Mouse (Mus musculus) liver, embryonic 11.5 days (tissue): Measurements from ENCODE around the gene Ech1. TPM values are rescaled to one million over a fixed set of nuclear protein-coding genes. Genes with fewer than 3 reads are reported as not detected.

Source experiments
- ATAC-seq: fragments of 200-750 bp; cut with Nextera tagmentation; replicated peaks from 2 replicates; pipeline ENCODE4 v1.8.0; 2017; ENCODE audit warnings: moderate number of reproducible peaks, mild to moderate bottlenecking, moderate TSS enrichment, moderate library complexity; ENCODE audit not compliant: low FRiP score
- DNase-seq: peaks from one replicate; pipeline ENCODE4 v3.0.0-alpha.2; 2017; ENCODE audit warnings: low spot score
- H3K27ac ChIP-seq: fragments of 300-500 bp; sonication (generic); 2 replicates; pipeline ENCODE4 v1.5.1; 2014; ENCODE audit warnings: mild to moderate bottlenecking, low read depth, low read length, control low read depth
- H3K27me3 ChIP-seq: fragments of 300-500 bp; sonication (generic); replicated peaks from 2 replicates; pipeline ENCODE4 v1.6.1; 2014; ENCODE audit warnings: low read length, mixed read lengths; ENCODE audit not compliant: control insufficient read depth, insufficient read depth
- H3K36me3 ChIP-seq: fragments of 300-500 bp; sonication (generic); 2 replicates; pipeline ENCODE4 v1.6.1; 2014; ENCODE audit warnings: mild to moderate bottlenecking, low read length, moderate library complexity, mixed read lengths; ENCODE audit not compliant: control insufficient read depth, insufficient read depth
- H3K4me1 ChIP-seq: fragments of 300-500 bp; sonication (generic); replicated peaks from 2 replicates; pipeline ENCODE4 v1.6.1; 2014; ENCODE audit warnings: low read length, mixed read lengths; ENCODE audit not compliant: control insufficient read depth, insufficient read depth
- H3K4me2 ChIP-seq: fragments of 300-500 bp; sonication (generic); 2 replicates; pipeline ENCODE4 v1.6.1; 2014; ENCODE audit warnings: mild to moderate bottlenecking, control low read depth, moderate library complexity
- H3K4me3 ChIP-seq: fragments of 300-500 bp; sonication (generic); 2 replicates; pipeline ENCODE4 v1.5.1; 2014; ENCODE audit warnings: low read depth, low read length, control low read depth
- H3K9ac ChIP-seq: fragments of 300-500 bp; sonication (generic); 2 replicates; pipeline ENCODE4 v1.6.1; 2014; ENCODE audit warnings: low read depth, low read length, control low read depth
- H3K9me3 ChIP-seq: fragments of 300-500 bp; sonication (generic); 2 replicates; pipeline ENCODE4 v1.6.1; 2016; ENCODE audit warnings: low read length, inconsistent platforms, mixed read lengths; ENCODE audit not compliant: control insufficient read depth
- WGBS: fragments of 180-500 bp; shearing (Covaris S2); extraction: QIAGEN DNeasy Blood & Tissue Kit; methylation state at CpG from one replicate; pipeline ENCODE4 v1.1.7; 2014; 5-methylcytosine and 5-hydroxymethylcytosine counted together
- polyA plus RNA-seq: library from polyadenylated mRNA; unstranded; fragments of >200 nt; fragmentation: Nextera tagmentation; extraction: Ambion mirVana; gene quantifications from 2 replicates; pipeline ENCODE4 v1.2.1, GENCODE M21; 2014

Ech1 gene
- polyA plus RNA-seq, 1 experiment from 2014 or later, result 107 TPM

- no peaks in the 10 kb centered on the region for H3K27me3 ChIP-seq
- 68% methylated on average over 3 of the region's 3 CpGs for WGBS
- no peaks in the 10 kb centered on the region for H3K9me3 ChIP-seq
- ATAC-seq (no peak), DNase-seq (no peak)
- H3K36me3 ChIP-seq, result 0 out of 2 replicates have a peak, but pooled peaks cover 2% of the 10 kb centered on the region
- H3K27ac ChIP-seq, result no peak overlapping the region
- peaks cover 7% of the 10 kb centered on the region for H3K4me1 ChIP-seq
- no peak overlapping the region for H3K9ac ChIP-seq
- no peak overlapping the region; the same call in 1 of the 2 replicates for H3K4me2 ChIP-seq
- H3K4me3 ChIP-seq, result no peak overlapping the region
Measured at GRCm38 (mm10) chr7:28789235-28789634, 35.8 kb upstream of the Ech1 start.

GRCm38 (mm10) chr7:28790066-28790806, 34.8 kb upstream of the Ech1 start:
- H3K9ac ChIP-seq, result no peak overlapping the region
- H3K36me3 ChIP-seq, result 0 out of 2 replicates have a peak, but pooled peaks cover 2% of the 10 kb centered on the region
- no peaks in the 10 kb centered on the region for H3K27me3 ChIP-seq
- no peak for DNase-seq
- H3K4me3 ChIP-seq, result no peak overlapping the region
- ATAC-seq, result peak; percentile 15; the same call in 1 of the 2 replicates
- H3K4me1 ChIP-seq, result peaks cover 7% of the 10 kb centered on the region
- WGBS, result 60% methylated on average over 8 of the region's 8 CpGs
- no peak overlapping the region for H3K27ac ChIP-seq
- H3K9me3 ChIP-seq, result no peaks in the 10 kb centered on the region
- no peak overlapping the region for H3K4me2 ChIP-seq

GRCm38 (mm10) chr7:28791706-28792105, 33.3 kb upstream of the Ech1 start:
- H3K9me3 ChIP-seq, result no peaks in the 10 kb centered on the region
- no peak overlapping the region for H3K27ac ChIP-seq
- H3K4me2 ChIP-seq, result no peak overlapping the region
- ATAC-seq, result no peak
- H3K4me1 ChIP-seq, result peaks cover 7% of the 10 kb centered on the region
- no peak overlapping the region for H3K4me3 ChIP-seq
- H3K36me3 ChIP-seq, result no peaks in the 10 kb centered on the region
- no peaks in the 10 kb centered on the region for H3K27me3 ChIP-seq
- DNase-seq, result no peak
- H3K9ac ChIP-seq, result no peak overlapping the region

GRCm38 (mm10) chr7:28792391-28793185, 32.4 kb upstream of the Ech1 start:
- Histone ChIP-seq H3K4me3 (no peak overlapping the region), H3K27ac (no peak overlapping the region), H3K4me2 (no peak overlapping the region), H3K9me3 (no peaks in the 10 kb centered on the region), H3K36me3 (no peaks in the 10 kb centered on the region), H3K27me3 (no peaks in the 10 kb centered on the region), H3K4me1 (peaks cover 9% of the 10 kb centered on the region), H3K9ac (no peak overlapping the region)
- WGBS, result 69% methylated on average over 13 of the region's 14 CpGs
- ATAC-seq (no peak), DNase-seq (no peak)

GRCm38 (mm10) chr7:28793834-28794233, 31.2 kb upstream of the Ech1 start:
- no peak overlapping the region for H3K9ac ChIP-seq
- no peak overlapping the region for H3K4me3 ChIP-seq
- ATAC-seq (no peak), DNase-seq (no peak)
- WGBS, result 17% methylated on average over 2 of the region's 2 CpGs
- no peak overlapping the region for H3K27ac ChIP-seq
- no peaks in the 10 kb centered on the region for H3K36me3 ChIP-seq
- H3K4me2 ChIP-seq, result no peak overlapping the region
- no peaks in the 10 kb centered on the region for H3K9me3 ChIP-seq
- no peaks in the 10 kb centered on the region for H3K27me3 ChIP-seq
- H3K4me1 ChIP-seq, result peaks cover 7% of the 10 kb centered on the region

- H3K4me1 ChIP-seq, result peaks cover 2% of the 10 kb centered on the region
- DNase-seq (no peak), ATAC-seq (no peak)
- no peak overlapping the region for H3K27ac ChIP-seq
- H3K27me3 ChIP-seq, result no peaks in the 10 kb centered on the region
- H3K4me3 ChIP-seq, result no peak overlapping the region
- no peak overlapping the region for H3K4me2 ChIP-seq
- WGBS, result 74% methylated on average over 3 of the region's 3 CpGs
- H3K9ac ChIP-seq, result no peak overlapping the region
- no peaks in the 10 kb centered on the region for H3K9me3 ChIP-seq
- H3K36me3 ChIP-seq, result no peaks in the 10 kb centered on the region
Measured at GRCm38 (mm10) chr7:28794496-28794895, 30.5 kb upstream of the Ech1 start.

- Histone ChIP-seq H3K27ac (peak overlapping the region; percentile 33), H3K9ac (peak overlapping the region; percentile 75)
Measured at GRCm38 (mm10) chr7:28795832-28796231, 29.2 kb upstream of the Ech1 start.

GRCm38 (mm10) chr7:28796562-28796975, 28.4 kb upstream of the Ech1 start:
- Histone ChIP-seq H3K4me1 (peaks cover 4% of the 10 kb centered on the region), H3K36me3 (no peaks in the 10 kb centered on the region), H3K27me3 (no peaks in the 10 kb centered on the region), H3K4me3 (peak overlapping the region; percentile 51), H3K4me2 (peak overlapping the region; percentile 83), H3K9ac (peak overlapping the region; percentile 75), H3K9me3 (no peaks in the 10 kb centered on the region), H3K27ac (peak overlapping the region; percentile 33)
- peak; percentile 81 for ATAC-seq
- peak; percentile 78 for DNase-seq
- WGBS, result 7% methylated on average over 32 of the region's 32 CpGs

More at GRCm38 (mm10) chr7:28795832-28796231, 29.2 kb upstream of the Ech1 start:
- 33% methylated on average over 15 of the region's 15 CpGs for WGBS
- H3K36me3 ChIP-seq, result no peaks in the 10 kb centered on the region
- H3K27me3 ChIP-seq, result no peaks in the 10 kb centered on the region
- peaks cover 2% of the 10 kb centered on the region for H3K4me1 ChIP-seq
- peak overlapping the region; percentile 51 for H3K4me3 ChIP-seq
- H3K4me2 ChIP-seq, result peak overlapping the region; percentile 83
- ATAC-seq (no peak), DNase-seq (no peak)
- H3K9me3 ChIP-seq, result no peaks in the 10 kb centered on the region
